Mouse (Mus musculus) MEL (cell line): ENCODE results near the gene Mum1. TPM values are rescaled to one million over a fixed set of nuclear protein-coding genes. Genes with fewer than 3 reads are reported as not detected.

Source experiments
- DNase-seq: peaks from one replicate; pipeline ENCODE4 v3.0.0; 2011; ENCODE audit warnings: low read depth, low spot score
- H3K27ac ChIP-seq: 2 replicates; pipeline ENCODE4 v1.5.1; 2012; ENCODE audit warnings: low read depth, mild to moderate bottlenecking, control low read depth, low read length, moderate library complexity; ENCODE audit not compliant: control insufficient read depth
- H3K27me3 ChIP-seq, 2 experiments: fragments of 150-350 bp in 1 of 2; sonication (generic) in 1 of 2; 2 replicates each; pipeline ENCODE4 v1.6.1; 2012; ENCODE audit warnings: low read length in 2 of 2, mild to moderate bottlenecking in 2 of 2, improper control_type of control experiment in 1 of 2, moderate library complexity in 1 of 2; ENCODE audit not compliant: insufficient read depth in 2 of 2, control insufficient read depth in 1 of 2
- H3K36me3 ChIP-seq, 2 experiments: 2 replicates each; pipeline ENCODE4 v1.6.1; 2012 to 2014; ENCODE audit warnings: low read length in 2 of 2, improper control_type of control experiment in 1 of 2, inconsistent platforms in 1 of 2, mild to moderate bottlenecking in 1 of 2; ENCODE audit not compliant: insufficient read depth in 2 of 2, control insufficient read depth in 1 of 2
- H3K4me1 ChIP-seq, 2 experiments: fragments of 150-350 bp in 1 of 2; sonication (generic) in 1 of 2; 2 replicates each; pipeline ENCODE4 v1.6.1; 2012; ENCODE audit warnings: low read length in 2 of 2, improper control_type of control experiment in 1 of 2, mild to moderate bottlenecking in 1 of 2; ENCODE audit not compliant: insufficient read depth in 2 of 2, control insufficient read depth in 1 of 2
- H3K4me3 ChIP-seq, 2 experiments: fragments of 150-350 bp in 1 of 2; sonication (generic) in 1 of 2; 2 replicates each; pipeline ENCODE4 v1.5.1; 2012; ENCODE audit warnings: low read depth in 2 of 2, low read length in 2 of 2, mild to moderate bottlenecking in 2 of 2, moderate library complexity in 2 of 2, control low read depth in 1 of 2, improper control_type of control experiment in 1 of 2; ENCODE audit not compliant: control insufficient read depth in 1 of 2, insufficient read depth in 1 of 2
- H3K79me2 ChIP-seq: 2 replicates; pipeline ENCODE4 v1.6.1; 2012; ENCODE audit warnings: mild to moderate bottlenecking, low read length, moderate library complexity; ENCODE audit not compliant: control insufficient read depth, poor library complexity, insufficient read depth
- H3K9ac ChIP-seq: 2 replicates; pipeline ENCODE4 v1.6.1; 2012; ENCODE audit warnings: low read depth, mild to moderate bottlenecking, control low read depth, low read length, moderate library complexity; ENCODE audit not compliant: control insufficient read depth, poor library complexity, severe bottlenecking
- H3K9me3 ChIP-seq: fragments of 150-350 bp; sonication (generic); replicated peaks from 2 replicates; pipeline ENCODE4 v1.6.1; 2012; ENCODE audit warnings: mild to moderate bottlenecking, low read length, improper control_type of control experiment, moderate library complexity; ENCODE audit not compliant: insufficient read depth
- CHD2 ChIP-seq: IDR thresholded peaks from 2 replicates; pipeline ENCODE4 v1.6.1; 2011; ENCODE audit warnings: low read length, improper control_type of control experiment
- CTCF ChIP-seq, 3 experiments: IDR thresholded peaks in 2 of 3; conservative IDR thresholded peaks in 1 of 3; 2 replicates each; pipeline ENCODE4 v1.5.1; 2011 to 2012; ENCODE audit warnings: low read length in 3 of 3, low read depth in 2 of 3, mild to moderate bottlenecking in 2 of 3, improper control_type of control experiment in 1 of 3, inconsistent platforms in 1 of 3, mixed read lengths in 1 of 3, moderate library complexity in 1 of 3; ENCODE audit not compliant: control insufficient read depth in 1 of 3, insufficient read depth in 1 of 3, poor library complexity in 1 of 3, severe bottlenecking in 1 of 3
- E2F4 ChIP-seq: IDR thresholded peaks from 2 replicates; pipeline ENCODE4 v1.6.1; 2011; ENCODE audit warnings: low read depth, low read length, improper control_type of control experiment, borderline replicate concordance
- ELF1 ChIP-seq: IDR thresholded peaks from 2 replicates; pipeline ENCODE4 v1.6.1; 2014; ENCODE audit warnings: low read depth, mild to moderate bottlenecking, inconsistent platforms, low read length, improper control_type of control experiment, moderate library complexity
- GABPA ChIP-seq: IDR thresholded peaks from 2 replicates; pipeline ENCODE4 v1.6.1; 2012; ENCODE audit warnings: low read depth, mild to moderate bottlenecking, inconsistent platforms, low read length, improper control_type of control experiment, moderate library complexity
- GATA1 ChIP-seq: IDR thresholded peaks from 2 replicates; pipeline ENCODE4 v1.6.1; 2011; ENCODE audit warnings: low read depth, low read length, improper control_type of control experiment
- MAFK ChIP-seq: IDR thresholded peaks from 2 replicates; pipeline ENCODE4 v1.6.1; 2011; ENCODE audit warnings: low read depth, mild to moderate bottlenecking, low read length, improper control_type of control experiment, borderline replicate concordance
- MAX ChIP-seq: IDR thresholded peaks from 2 replicates; pipeline ENCODE4 v1.6.1; 2011; ENCODE audit warnings: low read length, improper control_type of control experiment
- MAZ ChIP-seq: IDR thresholded peaks from 2 replicates; pipeline ENCODE4 v1.6.1; 2012; ENCODE audit warnings: low read depth, mild to moderate bottlenecking, inconsistent platforms, low read length, improper control_type of control experiment
- MEF2A ChIP-seq: IDR thresholded peaks from 2 replicates; pipeline ENCODE4 v1.6.1; 2014; ENCODE audit warnings: low read depth, mild to moderate bottlenecking, inconsistent platforms, low read length, improper control_type of control experiment; ENCODE audit not compliant: poor library complexity, insufficient replicate concordance, severe bottlenecking; ENCODE audit errors: extremely low read depth
- MXI1 ChIP-seq: IDR thresholded peaks from 2 replicates; pipeline ENCODE4 v1.6.1; 2011; ENCODE audit warnings: mild to moderate bottlenecking, low read depth, low read length, improper control_type of control experiment
- MYB ChIP-seq: IDR thresholded peaks from 2 replicates; pipeline ENCODE4 v1.6.1; 2011; ENCODE audit warnings: mild to moderate bottlenecking, low read depth, low read length, improper control_type of control experiment
- MYC ChIP-seq: IDR thresholded peaks from 2 replicates; pipeline ENCODE4 v1.6.1; 2011; ENCODE audit warnings: low read depth, mild to moderate bottlenecking, low read length, improper control_type of control experiment, moderate library complexity
- NELFE ChIP-seq: IDR thresholded peaks from 2 replicates; pipeline ENCODE4 v1.6.1; 2011; ENCODE audit warnings: low read depth, low read length, improper control_type of control experiment
- NRF1 ChIP-seq: IDR thresholded peaks from 2 replicates; pipeline ENCODE4 v1.6.1; 2014; ENCODE audit warnings: low read depth, mild to moderate bottlenecking, inconsistent platforms, low read length, improper control_type of control experiment, moderate library complexity; ENCODE audit not compliant: poor library complexity, insufficient read depth, severe bottlenecking
- POLR2A ChIP-seq, 2 experiments: IDR thresholded peaks; 2 replicates each; pipeline ENCODE4 v1.6.1; 2011 to 2012; ENCODE audit warnings: low read length in 2 of 2, mild to moderate bottlenecking in 2 of 2, control low read depth in 1 of 2, improper control_type of control experiment in 1 of 2, low read depth in 1 of 2, moderate library complexity in 1 of 2; ENCODE audit not compliant: control insufficient read depth in 1 of 2, insufficient read depth in 1 of 2, poor library complexity in 1 of 2
- POLR2AphosphoS2 ChIP-seq: IDR thresholded peaks from 2 replicates; pipeline ENCODE4 v1.6.1; 2011; ENCODE audit warnings: low read length, improper control_type of control experiment
- POLR2AphosphoS5 ChIP-seq: IDR thresholded peaks from 2 replicates; pipeline ENCODE4 v1.6.1; 2012; ENCODE audit warnings: low read depth, borderline replicate concordance, mild to moderate bottlenecking, inconsistent platforms, low read length, moderate library complexity, mixed read lengths
- RCOR1 ChIP-seq: IDR thresholded peaks from 2 replicates; pipeline ENCODE4 v1.6.1; 2012; ENCODE audit warnings: low read depth, mild to moderate bottlenecking, inconsistent platforms, low read length, improper control_type of control experiment
- SIN3A ChIP-seq: IDR thresholded peaks from 2 replicates; pipeline ENCODE4 v1.6.1; 2012; ENCODE audit warnings: low read length, improper control_type of control experiment, inconsistent platforms
- TAL1 ChIP-seq: IDR thresholded peaks from 2 replicates; pipeline ENCODE4 v1.6.1; 2012; ENCODE audit warnings: mild to moderate bottlenecking, inconsistent platforms, low read length, moderate library complexity, mixed read lengths
- UBTF ChIP-seq: IDR thresholded peaks from 2 replicates; pipeline ENCODE4 v1.6.1; 2012; ENCODE audit warnings: low read depth, mild to moderate bottlenecking, inconsistent platforms, low read length, improper control_type of control experiment, moderate library complexity, borderline replicate concordance; ENCODE audit not compliant: insufficient read depth
- ZKSCAN1 ChIP-seq: IDR thresholded peaks from 2 replicates; pipeline ENCODE4 v1.6.1; 2012; ENCODE audit warnings: low read depth, mild to moderate bottlenecking, inconsistent platforms, low read length, improper control_type of control experiment, moderate library complexity
- ZMIZ1 ChIP-seq: IDR thresholded peaks from 2 replicates; pipeline ENCODE4 v1.6.1; 2012; ENCODE audit warnings: low read depth, mild to moderate bottlenecking, inconsistent platforms, low read length, improper control_type of control experiment, moderate library complexity
- ZNF384 ChIP-seq: IDR thresholded peaks from 2 replicates; pipeline ENCODE4 v1.6.1; 2012; ENCODE audit warnings: low read depth, mild to moderate bottlenecking, inconsistent platforms, low read length, improper control_type of control experiment
- polyA plus RNA-seq, 2 experiments: library from polyadenylated mRNA; stranded (reverse) in 1 of 2; unstranded in 1 of 2; fragments of >175 nt in 1 of 2; fragments of >200 nt in 1 of 2; gene quantifications; 2 replicates each; pipeline versions ENCODE4 v1.2.1 to v1.2.4; 2012; ENCODE audit warnings: low replicate concordance in 2 of 2, low read depth in 1 of 2; ENCODE audit not compliant: insufficient read length in 2 of 2, insufficient read depth in 1 of 2, missing spikeins in 1 of 2
- total RNA-seq: library from RNA; depleted of rRNA; stranded (reverse); fragments of 300-350 nt; gene quantifications from 2 replicates; pipeline ENCODE4 v1.2.3, GENCODE M21; 2012

The Mum1 gene
- total and polyA plus RNA-seq, 3 experiments = 34.0 to 55.2 (median 35.3) TPM

GRCm38 (mm10) chr10:80208248-80208647 lies 18.0 kb upstream of the Mum1 start:
- Histone ChIP-seq H3K9me3 (no peaks in the 10 kb centered on the region), H3K27ac (no peak overlapping the region), H3K4me3 (no peak overlapping the region), H3K9ac (no peak overlapping the region), H3K79me2 (no peaks in the 10 kb centered on the region), H3K27me3 (peaks cover 16 to 26% of the 10 kb centered on the region in 2 experiments), H3K4me1 (no peaks in the 10 kb centered on the region), H3K36me3 (no peaks in the 10 kb centered on the region)
- DNase-seq = no peak
- TF ChIP-seq POLR2AphosphoS5 (no peak), MAFK (no peak), NRF1 (no peak), UBTF (no peak), TAL1 (no peak), NELFE (no peak), ELF1 (no peak), MYC (no peak), MAZ (no peak), POLR2A (IDR thresholded peaks at IDR 0.05; ENCODE audit: control insufficient read depth in 1 of 2, insufficient read depth in 1 of 2, low read depth in 1 of 2, low read length in 2 of 2, poor library complexity in 1 of 2) (no peak), POLR2AphosphoS2 (no peak), E2F4 (no peak), MXI1 (no peak), MAX (no peak), RCOR1 (no peak), GABPA (no peak), ZNF384 (no peak)

GRCm38 (mm10) chr10:80208841-80209371 lies 17.3 kb upstream of the Mum1 start:
- H3K9ac ChIP-seq = no peak overlapping the region

More at GRCm38 (mm10) chr10:80208841-80209371, 17.3 kb upstream of the Mum1 start:
- H3K4me3 ChIP-seq = no peak overlapping the region
- H3K36me3 ChIP-seq = no peaks in the 10 kb centered on the region
- no peak for DNase-seq
- H3K27me3 ChIP-seq = peaks cover 16 to 23% of the 10 kb centered on the region in 2 experiments
- no peaks in the 10 kb centered on the region for H3K79me2 ChIP-seq
- TF ChIP-seq RCOR1 (no peak), GATA1 (no peak), MAX (no peak), ZMIZ1 (no peak), MXI1 (no peak), ZKSCAN1 (no peak), TAL1 (no peak), NELFE (no peak), ELF1 (no peak), MEF2A (no peak), CHD2 (no peak), GABPA (no peak), MAFK (no peak), E2F4 (no peak), NRF1 (no peak), CTCF (IDR thresholded peaks at IDR 0.05 in 2 of 3, conservative IDR thresholded peaks at IDR 0.05 in 1 of 3; ENCODE audit: control insufficient read depth in 1 of 3, insufficient read depth in 1 of 3, low read depth in 2 of 3, low read length in 3 of 3, poor library complexity in 1 of 3, severe bottlenecking in 1 of 3) (no peak), MYB (no peak), SIN3A (no peak)
- H3K4me1 ChIP-seq = no peaks in the 10 kb centered on the region
- H3K9me3 ChIP-seq = no peaks in the 10 kb centered on the region
- H3K27ac ChIP-seq = no peak overlapping the region
